Mouse (Mus musculus): ENCODE data around the gene Ccdc36. TPM values are rescaled to one million over a fixed set of nuclear protein-coding genes. Genes with fewer than 3 reads are reported as not detected.

Gene Ccdc36
- total RNA-seq, 4 experiments from 2014 or later = 0.10 TPM; not detected in 3

GRCm38 (mm10) chr9:108378234-108378633, 50.0 kb downstream of the Ccdc36 start:
- DNase-seq = no peak

Other genes starting within 250 kb of the Ccdc36 start
- gene Bsn, start 238.1 kb downstream of the Ccdc36 start, total RNA-seq (2022) = 1 to 10 TPM; 3.7 to 6.8 (median 6.4) TPM
- 100 to 1,000 TPM; 134 to 165 (median 148) TPM for gene Dag1, start 164.5 kb downstream of the Ccdc36 start, total RNA-seq (2022)
- gene Nicn1, start 138.1 kb downstream of the Ccdc36 start, total RNA-seq (2022) = 10 to 100 TPM; 29.5 to 49.1 (median 41.4) TPM
- gene Amt, start 131.6 kb downstream of the Ccdc36 start, total RNA-seq (2022) = 10 to 100 TPM in 2 of 4 experiments, 1 to 10 TPM in 2; 3.8 to 10.9 (median 7.1) TPM
- 100 to 1,000 TPM; 307 to 342 (median 321) TPM for gene Rhoa, start 122.4 kb downstream of the Ccdc36 start, total RNA-seq (2022)
- gene Tcta, start 122.3 kb downstream of the Ccdc36 start, total RNA-seq (2022) = 10 to 100 TPM; 56.0 to 68.0 (median 62.2) TPM
- 100 to 1,000 TPM; 524 to 812 (median 629) TPM for gene Gpx1, start 89.6 kb downstream of the Ccdc36 start, total RNA-seq (2022)
- 100 to 1,000 TPM; 124 to 152 (median 132) TPM for gene Usp4, start 80.6 kb downstream of the Ccdc36 start, total RNA-seq (2022)
- gene 1700102P08Rik, start 35.7 kb downstream of the Ccdc36 start, total RNA-seq (2022) = 1 to 10 TPM in 3 of 4 experiments, under 1 TPM in 1; 0.96 to 1.6 (median 1.3) TPM
- not detected for gene BC048562, start 8.0 kb upstream of the Ccdc36 start, total RNA-seq (2022)
- 10 to 100 TPM; 46.6 to 56.5 (median 52.7) TPM for gene Ccdc71, start 32.0 kb upstream of the Ccdc36 start, total RNA-seq (2022)
- gene Klhdc8b, start 33.1 kb upstream of the Ccdc36 start, total RNA-seq (2022) = 10 to 100 TPM; 19.7 to 48.3 (median 33.1) TPM
- 100 to 1,000 TPM; 117 to 175 (median 152) TPM for gene Lamb2, start 51.3 kb upstream of the Ccdc36 start, total RNA-seq (2022)
- 100 to 1,000 TPM; 239 to 312 (median 257) TPM for gene Usp19, start 62.1 kb upstream of the Ccdc36 start, total RNA-seq (2022)
- 100 to 1,000 TPM; 181 to 239 (median 220) TPM for gene Qars, start 79.2 kb upstream of the Ccdc36 start, total RNA-seq (2022)
- gene Qrich1, start 88.3 kb upstream of the Ccdc36 start, total RNA-seq (2022) = 100 to 1,000 TPM; 131 to 151 (median 139) TPM
- gene Impdh2, start 131.8 kb upstream of the Ccdc36 start, total RNA-seq (2022) = 10 to 100 TPM; 59.9 to 88.8 (median 73.5) TPM
- gene Ndufaf3, start 138.9 kb upstream of the Ccdc36 start, total RNA-seq (2022) = 10 to 100 TPM; 60.1 to 76.1 (median 70.8) TPM
- gene Dalrd3, start 141.4 kb upstream of the Ccdc36 start, total RNA-seq (2022) = 10 to 100 TPM; 72.5 to 99.3 (median 83.0) TPM
- 100 to 1,000 TPM; 115 to 182 (median 165) TPM for gene Wdr6, start 150.3 kb upstream of the Ccdc36 start, total RNA-seq (2022)
- gene P4htm, start 169.2 kb upstream of the Ccdc36 start, total RNA-seq (2022) = 10 to 100 TPM in 3 of 4 experiments, 1 to 10 TPM in 1; 7.4 to 14.7 (median 11.6) TPM
- 10 to 100 TPM; 53.4 to 73.7 (median 61.0) TPM for gene Arih2, start 220.9 kb upstream of the Ccdc36 start, total RNA-seq (2022)
- 100 to 1,000 TPM in 1 of 4 experiments, 10 to 100 TPM in 3; 71.4 to 108 (median 90.9) TPM for gene Slc25a20, start 233.6 kb upstream of the Ccdc36 start, total RNA-seq (2022)

Measured in adrenal gland, adult 8-10 months (tissue).